Mouse (Mus musculus) heart, adult 11 months (tissue): ENCODE results near the gene Gpr176.
A peak's percentile ranks its signal among the peaks of the same experiment; 100 is the strongest.

Experiments
- DNase-seq: peaks from one replicate; pipeline ENCODE4 v3.0.0; 2022

Gene Gpr176

GRCm38 (mm10) chr2:118372901-118373571 is at the start of gene Gpr176:
Gpr176 (minus strand) TSS chr2:118373419.
- peak; percentile 91 for DNase-seq

- DNase-seq = peak; percentile 95
Measured at GRCm38 (mm10) chr2:118422385-118422784, 49.2 kb upstream of the Gpr176 start.

GRCm38 (mm10) chr2:118421951-118422350 is 48.7 kb upstream of the Gpr176 start:
- DNase-seq = no peak

- DNase-seq = no peak
Measured at GRCm38 (mm10) chr2:118418076-118418475, 44.9 kb upstream of the Gpr176 start.

- peak; percentile 56 for DNase-seq
Measured at GRCm38 (mm10) chr2:118415601-118416355, 42.6 kb upstream of the Gpr176 start.

GRCm38 (mm10) chr2:118412821-118413220 is 39.6 kb upstream of the Gpr176 start:
- peak; percentile 71 for DNase-seq

- DNase-seq = peak; percentile 68
Measured at GRCm38 (mm10) chr2:118408336-118408895, 35.2 kb upstream of the Gpr176 start.

- DNase-seq = peak; percentile 53
Measured at GRCm38 (mm10) chr2:118406811-118407210, 33.6 kb upstream of the Gpr176 start.

GRCm38 (mm10) chr2:118405568-118405967 is 32.3 kb upstream of the Gpr176 start:
- peak; percentile 57 for DNase-seq

GRCm38 (mm10) chr2:118404336-118404735 is 31.1 kb upstream of the Gpr176 start:
- no peak for DNase-seq

GRCm38 (mm10) chr2:118401834-118402727 is 28.9 kb upstream of the Gpr176 start:
- peak; percentile 61 for DNase-seq

GRCm38 (mm10) chr2:118399751-118400150 is 26.5 kb upstream of the Gpr176 start:
- no peak for DNase-seq

- DNase-seq = no peak
Measured at GRCm38 (mm10) chr2:118391201-118391600, 18.0 kb upstream of the Gpr176 start.

- DNase-seq = no peak
Measured at GRCm38 (mm10) chr2:118390072-118390471, 16.9 kb upstream of the Gpr176 start.

GRCm38 (mm10) chr2:118389569-118389968 is 16.4 kb upstream of the Gpr176 start:
- DNase-seq = no peak

GRCm38 (mm10) chr2:118388341-118389335 is 15.4 kb upstream of the Gpr176 start, which contains the start of gene Eif2ak4:
Eif2ak4 (plus strand) TSS chr2:118388618.
- DNase-seq = peak; percentile 100

- DNase-seq = no peak
Measured at GRCm38 (mm10) chr2:118383387-118383786, 10.2 kb upstream of the Gpr176 start.

GRCm38 (mm10) chr2:118379756-118380155 is 6.5 kb upstream of the Gpr176 start:
- DNase-seq = no peak

- DNase-seq = no peak
Measured at GRCm38 (mm10) chr2:118375931-118376330, 2.7 kb upstream of the Gpr176 start.

- DNase-seq = no peak
Measured at GRCm38 (mm10) chr2:118375522-118375921, 2.3 kb upstream of the Gpr176 start.

GRCm38 (mm10) chr2:118373572-118374279 is 507 bp upstream of the Gpr176 start:
- peak; percentile 96 for DNase-seq
